Mouse (Mus musculus) cerebellum, postnatal 4 days (tissue): ENCODE measurements at regions not wholly inside any gene's neighbourhood (a gene's known extent, or its start where the extent isn't known, plus 50 kb on each side); places are given as distances from the start of the nearest gene placed in this dataset.

ENCODE experiments used
- DNase-seq, 2 experiments: peaks; one replicate each; pipeline ENCODE4 v3.0.0; 2022; ENCODE audit warnings: low spot score in 2 of 2, mixed read lengths in 1 of 2

- no peak for DNase-seq
Measured at GRCm38 (mm10) chr14:105841888-105842287, 54.7 kb downstream of the Spry2 start.

- DNase-seq = no peak
Measured at GRCm38 (mm10) chr14:105837533-105837932, 59.1 kb downstream of the Spry2 start.

- DNase-seq = no peak
Measured at GRCm38 (mm10) chr14:105830701-105831100, 65.9 kb downstream of the Spry2 start.

GRCm38 (mm10) chr14:105830301-105830700, 66.3 kb downstream of the Spry2 start:
- DNase-seq = no peak

- no peak for DNase-seq
Measured at GRCm38 (mm10) chr14:105823129-105823528, 73.5 kb downstream of the Spry2 start.

GRCm38 (mm10) chr14:105822653-105823052, 74.0 kb downstream of the Spry2 start:
- no peak for DNase-seq

GRCm38 (mm10) chr14:105819534-105819933, 77.1 kb downstream of the Spry2 start:
- DNase-seq = no peak

GRCm38 (mm10) chr14:105818841-105819240, 77.8 kb downstream of the Spry2 start:
- DNase-seq = no peak

- DNase-seq = no peak
Measured at GRCm38 (mm10) chr14:105817481-105817880, 79.1 kb downstream of the Spry2 start.

GRCm38 (mm10) chr14:105815827-105816226, 80.8 kb downstream of the Spry2 start:
- DNase-seq = no peak

GRCm38 (mm10) chr14:105815281-105815680, 81.3 kb downstream of the Spry2 start:
- no peak for DNase-seq

GRCm38 (mm10) chr14:105813661-105814060, 83.0 kb downstream of the Spry2 start:
- DNase-seq = no peak

GRCm38 (mm10) chr14:105813097-105813496, 83.5 kb downstream of the Spry2 start:
- no peak for DNase-seq

GRCm38 (mm10) chr14:105805762-105806161, 90.9 kb downstream of the Spry2 start:
- DNase-seq = no peak

GRCm38 (mm10) chr14:105805362-105805761, 91.3 kb downstream of the Spry2 start:
- DNase-seq = no peak

- DNase-seq = no peak
Measured at GRCm38 (mm10) chr14:105804761-105805160, 91.9 kb downstream of the Spry2 start.

- no peak for DNase-seq
Measured at GRCm38 (mm10) chr14:105803281-105803680, 93.3 kb downstream of the Spry2 start.

- no peak for DNase-seq
Measured at GRCm38 (mm10) chr14:105802529-105803280, 93.9 kb downstream of the Spry2 start.

- no peak for DNase-seq
Measured at GRCm38 (mm10) chr14:105800142-105800925, 96.3 kb downstream of the Spry2 start.

GRCm38 (mm10) chr14:105799401-105799861, 97.2 kb downstream of the Spry2 start:
- no peak for DNase-seq

- DNase-seq = no peak
Measured at GRCm38 (mm10) chr14:105793010-105793702, 103.5 kb downstream of the Spry2 start.

GRCm38 (mm10) chr14:105790441-105790840, 106.2 kb downstream of the Spry2 start:
- DNase-seq = no peak
